Comparison of ENCODE assay signal across 21 mouse cellular contexts in the genomic region with DNA sequence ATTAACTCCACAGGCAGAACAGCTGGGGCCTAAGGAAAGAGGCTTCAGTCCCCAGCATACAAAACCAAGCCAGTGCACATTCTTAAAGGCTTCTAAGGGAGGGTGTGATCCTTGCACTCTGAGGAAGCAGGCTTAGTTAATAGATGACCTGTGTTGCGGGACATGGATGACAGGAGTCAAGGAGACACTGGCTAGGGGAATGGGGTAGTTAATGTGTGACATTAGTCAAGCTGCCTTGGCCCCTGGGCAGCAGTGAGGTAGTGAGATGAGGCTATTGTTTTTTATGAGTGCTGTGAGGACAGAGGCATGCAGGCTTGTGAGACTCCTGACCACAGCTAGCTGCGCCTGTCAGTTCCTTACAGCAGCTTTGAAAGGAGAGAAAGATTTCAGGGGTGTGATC. TPM values are rescaled to one million over a fixed set of nuclear protein-coding genes. Genes with fewer than 3 reads are reported as not detected.
DNase-seq lines count a peak whose midpoint lies in the region; ATAC-seq lines count a peak whose summit lies in the region.
"Had no signal": no experiment of that assay in that cellular context is flagged by ENCODE, and none has a peak within 500 bp of the region (broad histone marks: within the 10 kb centered on the region; RNA-seq: fewer than 3 reads in every experiment).

No protein-coding gene starts in this region.

- no peak overlapping the region for H3K27ac ChIP-seq in midbrain, embryonic 11.5 days (ENCODE audit: low read depth, low read length)
- no peak overlapping the region for H3K27ac ChIP-seq in midbrain, embryonic 16.5 days (ENCODE audit: low read length)
- H3K27ac ChIP-seq: forebrain, embryonic 12.5 days; gastrocnemius, adult 2 months; hindbrain, embryonic 15.5 days; liver, embryonic 13.5 days; neural tube, embryonic 15.5 days had no signal

- peak; percentile 60 for DNase-seq in midbrain, embryonic 11.5 days (ENCODE audit: low spot score, missing footprints)
- DNase-seq in kidney, adult 9 months: peak; percentile 92
- peak; percentile 65 to 86 for DNase-seq in kidney, postnatal 25 days
- DNase-seq in yolk sac, embryonic 10.5 days (ENCODE audit: low spot score): peak; percentile 85
- no peak for DNase-seq in spleen, postnatal 10 days (ENCODE audit: low spot score in 2 of 2)
- DNase-seq in left cerebral cortex, postnatal 25 days (ENCODE audit: low spot score in 2 of 2): no peak
- no peak for DNase-seq in gastrocnemius, postnatal 36 days
- DNase-seq: cerebellum, adult 8-10 months; gastrocnemius, adult 2 months; layer of hippocampus, postnatal 36 days; liver, embryonic 13.5 days; midbrain, embryonic 14.5 days; right cerebral cortex, postnatal 25 days; thymus, postnatal 14 days had no signal

- no peak for ATAC-seq in midbrain, embryonic 11.5 days (ENCODE audit: low FRiP score)
- no peak for ATAC-seq in midbrain, embryonic 16.5 days
- ATAC-seq: lung, postnatal 0 days had no signal

- no peaks in the 10 kb centered on the region for H3K27me3 ChIP-seq in midbrain, embryonic 11.5 days (ENCODE audit: control insufficient read depth, insufficient read depth, low read length)
- no peaks in the 10 kb centered on the region for H3K27me3 ChIP-seq in midbrain, embryonic 16.5 days (ENCODE audit: control insufficient read depth, insufficient read depth, low read depth, low read length)
- H3K27me3 ChIP-seq: heart, embryonic 12.5 days; hindbrain, embryonic 15.5 days; liver, embryonic 13.5 days; neural tube, embryonic 15.5 days had no signal

- no peaks in the 10 kb centered on the region for H3K9me3 ChIP-seq in midbrain, embryonic 11.5 days (ENCODE audit: control insufficient read depth, low read length)
- no peaks in the 10 kb centered on the region for H3K9me3 ChIP-seq in midbrain, embryonic 16.5 days (replicated peaks; ENCODE audit: control insufficient read depth, low read length, poor library complexity, severe bottlenecking)
- H3K9me3 ChIP-seq: forebrain, embryonic 12.5 days; heart, embryonic 12.5 days; hindbrain, embryonic 15.5 days; liver, embryonic 13.5 days; neural tube, embryonic 15.5 days had no signal

- no peak overlapping the region for H3K4me3 ChIP-seq in midbrain, embryonic 11.5 days (ENCODE audit: low read depth, low read length)
- no peak overlapping the region for H3K4me3 ChIP-seq in midbrain, embryonic 16.5 days (ENCODE audit: low read depth, low read length)
- H3K4me3 ChIP-seq: forebrain, embryonic 12.5 days; gastrocnemius, adult 2 months; heart, embryonic 12.5 days; hindbrain, embryonic 15.5 days; liver, embryonic 13.5 days; neural tube, embryonic 15.5 days had no signal

- 82% methylated on average over 2 of the region's 2 CpGs for WGBS in midbrain, embryonic 11.5 days
- 68% methylated on average over 2 of the region's 2 CpGs for WGBS in midbrain, embryonic 16.5 days

- H3K9ac ChIP-seq in midbrain, embryonic 11.5 days (ENCODE audit: low read length): no peak overlapping the region
- H3K9ac ChIP-seq in midbrain, embryonic 16.5 days (ENCODE audit: low read depth, low read length): no peak overlapping the region
- H3K9ac ChIP-seq: forebrain, embryonic 12.5 days; heart, embryonic 12.5 days; hindbrain, embryonic 15.5 days; liver, embryonic 13.5 days; neural tube, embryonic 15.5 days had no signal

- intact Hi-C loops in left cerebral cortex, postnatal 25 days (cut with DNase I): loop anchor here (5.0 kb wide), 4 partner anchors 108 to 363 kb away; partner anchors contain the start of gene U2surp
- intact Hi-C loops in gastrocnemius, postnatal 36 days (cut with DNase I): loop anchor here (5.0 kb wide), 2 partner anchors 313 to 358 kb away; no protein-coding TSS in a partner anchor

- H3K4me2 ChIP-seq in midbrain, embryonic 11.5 days: no peak overlapping the region
- no peak overlapping the region for H3K4me2 ChIP-seq in midbrain, embryonic 16.5 days (ENCODE audit: low read length)
- H3K4me2 ChIP-seq: forebrain, embryonic 12.5 days; heart, embryonic 12.5 days; hindbrain, embryonic 15.5 days; liver, embryonic 13.5 days; neural tube, embryonic 15.5 days had no signal

- no peaks in the 10 kb centered on the region for H3K36me3 ChIP-seq in midbrain, embryonic 11.5 days (ENCODE audit: control insufficient read depth, insufficient read depth, low read length)
- H3K36me3 ChIP-seq in midbrain, embryonic 16.5 days (ENCODE audit: control insufficient read depth, insufficient read depth, low read length): no peaks in the 10 kb centered on the region
- H3K36me3 ChIP-seq: forebrain, embryonic 12.5 days; heart, embryonic 12.5 days; hindbrain, embryonic 15.5 days; liver, embryonic 13.5 days; neural tube, embryonic 15.5 days had no signal

- H3K4me1 ChIP-seq in midbrain, embryonic 11.5 days (ENCODE audit: control insufficient read depth, insufficient read depth, low read length): no peaks in the 10 kb centered on the region
- H3K4me1 ChIP-seq in midbrain, embryonic 16.5 days (ENCODE audit: control insufficient read depth, insufficient read depth, low read length): peaks cover 6% of the 10 kb centered on the region
- H3K4me1 ChIP-seq: heart, embryonic 12.5 days had no signal

RNA-seq across cellular contexts. Expression of gene Atr, which starts 2.5 kb away (rescaled TPM):
- polyA plus RNA-seq in midbrain, embryonic 11.5 days (2014; fragmentation: Nextera tagmentation; extraction: Ambion mirVana): 18.3 and 19.3 TPM in 2 replicates
- 11.6 and 14.4 TPM in 2 replicates for polyA plus RNA-seq in midbrain, embryonic 16.5 days (2015; fragmentation: Nextera tagmentation; extraction: Ambion mirVana)
- total RNA-seq in left cerebral cortex, postnatal 25 days (2021): 10 to 100 TPM in 1 of 2 experiments, 1 to 10 TPM in 1; 10.0 to 13.0 TPM
- 1 to 10 TPM; 3.6 to 4.4 TPM for total RNA-seq in gastrocnemius, postnatal 36 days (2021)

RNA-seq across cellular contexts. Expression of gene Pls1, which starts 9.8 kb away (rescaled TPM):
- polyA plus RNA-seq in midbrain, embryonic 11.5 days (2014; fragmentation: Nextera tagmentation; extraction: Ambion mirVana): 4.4 and 7.5 TPM in 2 replicates
- polyA plus RNA-seq in midbrain, embryonic 16.5 days (2015; fragmentation: Nextera tagmentation; extraction: Ambion mirVana): 2.1 and 2.9 TPM in 2 replicates
- total RNA-seq in left cerebral cortex, postnatal 25 days (2021): 1 to 10 TPM; 6.2 to 6.4 TPM
- total RNA-seq in gastrocnemius, postnatal 36 days (2021): not detected
- total RNA-seq: granulocyte monocyte progenitor cell, adult 5-6 weeks had no signal

Comparison
In these comparisons a context has a peak if more than half of its experiments do, and no peak if none do; other contexts are left out.
1. DNase-seq: peak in midbrain, embryonic 11.5 days (single experiment), kidney, adult 9 months (single experiment), kidney, postnatal 25 days (2 of 2) and yolk sac, embryonic 10.5 days (single experiment); none in spleen, postnatal 10 days (0 of 2), left cerebral cortex, postnatal 25 days (0 of 2) and gastrocnemius, postnatal 36 days (0 of 2).
2. RNA of gene Pls1, which starts 9.8 kb away (total RNA-seq): 6.2 to 6.4 TPM in left cerebral cortex, postnatal 25 days; not detected in gastrocnemius, postnatal 36 days; every median in the first group is over 4 times any median in the second.